Mouse (Mus musculus) midbrain, embryonic 10.5 days (tissue): ENCODE data around the gene Ankrd9. TPM values are rescaled to one million over a fixed set of nuclear protein-coding genes. Genes with fewer than 3 reads are reported as not detected.

Experiments used
- DNase-seq: peaks from one replicate; pipeline ENCODE4 v3.0.0-alpha.2; 2017; ENCODE audit warnings: low spot score
- H3K27ac ChIP-seq: fragments of 300-500 bp; sonication (generic); replicated peaks from 2 replicates; pipeline ENCODE4 v1.5.1; 2016; ENCODE audit warnings: mild to moderate bottlenecking
- H3K27me3 ChIP-seq: fragments of 300-500 bp; sonication (generic); 2 replicates; pipeline ENCODE4 v1.6.1; 2016; ENCODE audit warnings: low read depth, mild to moderate bottlenecking; ENCODE audit not compliant: poor library complexity, severe bottlenecking
- H3K36me3 ChIP-seq: fragments of 300-500 bp; sonication (generic); 2 replicates; pipeline ENCODE4 v1.6.1; 2016; ENCODE audit warnings: mild to moderate bottlenecking, moderate library complexity
- H3K4me1 ChIP-seq: fragments of 300-500 bp; sonication (generic); 2 replicates; pipeline ENCODE4 v1.6.1; 2016
- H3K4me3 ChIP-seq: fragments of 300-500 bp; sonication (generic); 2 replicates; pipeline ENCODE4 v1.5.1; 2016; ENCODE audit warnings: mild to moderate bottlenecking, moderate library complexity
- H3K9me3 ChIP-seq: fragments of 300-500 bp; sonication (generic); replicated peaks from 2 replicates; pipeline ENCODE4 v1.6.1; 2016; ENCODE audit warnings: mild to moderate bottlenecking
- WGBS: fragments of 180-500 bp; shearing (Covaris S2); methylation state at CpG from one replicate; pipeline ENCODE4 v1.1.7; 2016; 5-methylcytosine and 5-hydroxymethylcytosine counted together
- polyA plus RNA-seq: library from polyadenylated mRNA; unstranded; fragments of >200 nt; fragmentation: Nextera tagmentation; extraction: Ambion mirVana; gene quantifications from 2 replicates; pipeline ENCODE4 v1.2.1, GENCODE M21; 2016

The Ankrd9 gene
- polyA plus RNA-seq, 1 experiment from 2014 or later, result 19.4 TPM

- H3K36me3 ChIP-seq, result peaks cover 48% of the 10 kb centered on the region
- H3K4me1 ChIP-seq, result no peaks in the 10 kb centered on the region
- WGBS, result 94% methylated on average over 4 of the region's 4 CpGs
- no peaks in the 10 kb centered on the region for H3K9me3 ChIP-seq
- no peak overlapping the region for H3K27ac ChIP-seq
- H3K27me3 ChIP-seq, result no peaks in the 10 kb centered on the region
- DNase-seq, result no peak
- no peak overlapping the region for H3K4me3 ChIP-seq
Observed at GRCm38 (mm10) chr12:110950151-110950550, 28.7 kb downstream of the Ankrd9 start.

DNA sequence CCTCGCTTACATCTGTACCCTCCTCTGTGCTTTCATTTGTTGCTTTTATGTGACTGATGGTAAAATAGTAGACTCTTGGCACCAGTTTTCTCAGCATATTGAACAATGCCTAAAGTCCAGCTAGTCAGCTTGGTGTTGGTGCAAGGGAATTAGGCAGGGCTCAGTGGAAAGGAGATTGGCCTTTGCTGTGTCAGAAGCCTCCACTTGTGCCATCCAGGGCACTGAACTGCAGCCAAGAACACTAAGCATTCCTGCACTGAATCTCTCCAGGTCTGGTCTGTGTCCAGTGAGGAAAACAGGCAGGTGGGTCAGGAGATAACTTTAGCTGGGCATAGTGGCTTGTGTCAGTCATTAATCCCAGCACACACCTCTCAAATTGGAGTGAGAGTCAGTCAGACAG, 29.4 kb downstream of the Ankrd9 start:
- Histone ChIP-seq H3K4me1 (no peaks in the 10 kb centered on the region), H3K4me3 (no peak overlapping the region), H3K27ac (no peak overlapping the region), H3K36me3 (peaks cover 52% of the 10 kb centered on the region), H3K27me3 (no peaks in the 10 kb centered on the region), H3K9me3 (no peaks in the 10 kb centered on the region)
- 86% methylated on average over 1 of the region's 1 CpGs for WGBS
- no peak for DNase-seq

- no peaks in the 10 kb centered on the region for H3K9me3 ChIP-seq
- DNase-seq, result no peak
- no peak overlapping the region for H3K4me3 ChIP-seq
- 90% methylated on average over 3 of the region's 3 CpGs for WGBS
- no peaks in the 10 kb centered on the region for H3K27me3 ChIP-seq
- no peaks in the 10 kb centered on the region for H3K4me1 ChIP-seq
- peaks cover 54% of the 10 kb centered on the region for H3K36me3 ChIP-seq
- H3K27ac ChIP-seq, result no peak overlapping the region
Observed at GRCm38 (mm10) chr12:110948910-110949201, 30.0 kb downstream of the Ankrd9 start.

DNA sequence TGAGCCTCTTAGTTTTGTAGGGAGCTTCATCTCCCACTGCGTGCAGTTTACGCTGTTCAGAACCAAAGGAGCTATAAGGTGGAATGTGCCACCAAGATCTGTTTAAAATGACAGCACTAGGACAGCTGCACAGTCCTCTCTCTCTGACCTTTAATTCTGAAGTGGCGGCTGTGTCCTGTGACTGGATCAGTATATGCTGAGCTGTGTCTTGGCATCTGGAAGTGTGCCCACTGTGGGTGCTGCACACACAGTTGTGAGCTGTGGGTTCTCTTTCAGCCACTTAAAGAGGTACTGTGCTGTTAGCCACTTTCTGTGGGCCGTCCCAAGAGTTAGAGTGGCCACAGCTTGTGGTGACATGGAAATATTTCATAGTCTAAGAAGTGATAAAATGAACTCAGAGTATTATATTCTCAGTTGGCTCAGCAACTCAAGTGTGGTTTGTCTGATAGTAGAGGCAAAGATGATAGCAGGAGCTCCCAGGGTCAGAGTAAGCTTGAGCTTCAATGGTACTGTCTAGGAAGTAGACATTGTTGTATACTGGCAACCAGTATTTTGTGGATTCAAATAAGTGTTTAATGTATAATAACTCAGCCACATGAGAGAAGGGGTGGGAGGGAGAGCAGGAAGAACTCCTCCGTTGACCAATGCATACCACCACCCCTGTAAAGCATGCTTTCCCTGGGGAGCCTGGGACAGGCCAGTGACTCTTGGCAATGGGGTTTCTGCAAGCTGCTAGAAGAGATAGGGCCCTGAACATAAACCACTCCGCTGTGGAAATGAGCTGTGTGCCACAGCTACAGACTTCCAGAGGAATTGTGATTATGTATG, 30.5 kb downstream of the Ankrd9 start:
- no peaks in the 10 kb centered on the region for H3K27me3 ChIP-seq
- no peak overlapping the region for H3K27ac ChIP-seq
- WGBS, result 95% methylated on average over 6 of the region's 6 CpGs
- no peak overlapping the region for H3K4me3 ChIP-seq
- DNase-seq, result no peak
- H3K4me1 ChIP-seq, result no peaks in the 10 kb centered on the region
- H3K36me3 ChIP-seq, result peaks cover 54% of the 10 kb centered on the region
- no peaks in the 10 kb centered on the region for H3K9me3 ChIP-seq

- H3K4me3 ChIP-seq, result no peak overlapping the region
- no peak overlapping the region for H3K27ac ChIP-seq
- H3K27me3 ChIP-seq, result no peaks in the 10 kb centered on the region
- 88% methylated on average over 7 of the region's 7 CpGs for WGBS
- H3K36me3 ChIP-seq, result peaks cover 63% of the 10 kb centered on the region
- no peak for DNase-seq
- H3K4me1 ChIP-seq, result no peaks in the 10 kb centered on the region
- H3K9me3 ChIP-seq, result no peaks in the 10 kb centered on the region
Observed at GRCm38 (mm10) chr12:110946216-110946615, 32.6 kb downstream of the Ankrd9 start.

- Histone ChIP-seq H3K4me3 (no peak overlapping the region), H3K4me1 (no peaks in the 10 kb centered on the region), H3K9me3 (no peaks in the 10 kb centered on the region), H3K36me3 (peaks cover 61% of the 10 kb centered on the region), H3K27ac (no peak overlapping the region), H3K27me3 (no peaks in the 10 kb centered on the region)
- no peak for DNase-seq
- 99% methylated on average over 3 of the region's 3 CpGs for WGBS
Observed at GRCm38 (mm10) chr12:110940869-110941268, 38.0 kb downstream of the Ankrd9 start.

- DNase-seq, result no peak
- 97% methylated on average over 5 of the region's 5 CpGs for WGBS
- H3K36me3 ChIP-seq, result peaks cover 52% of the 10 kb centered on the region
Observed at GRCm38 (mm10) chr12:110939385-110939784, 39.5 kb downstream of the Ankrd9 start.

DNA sequence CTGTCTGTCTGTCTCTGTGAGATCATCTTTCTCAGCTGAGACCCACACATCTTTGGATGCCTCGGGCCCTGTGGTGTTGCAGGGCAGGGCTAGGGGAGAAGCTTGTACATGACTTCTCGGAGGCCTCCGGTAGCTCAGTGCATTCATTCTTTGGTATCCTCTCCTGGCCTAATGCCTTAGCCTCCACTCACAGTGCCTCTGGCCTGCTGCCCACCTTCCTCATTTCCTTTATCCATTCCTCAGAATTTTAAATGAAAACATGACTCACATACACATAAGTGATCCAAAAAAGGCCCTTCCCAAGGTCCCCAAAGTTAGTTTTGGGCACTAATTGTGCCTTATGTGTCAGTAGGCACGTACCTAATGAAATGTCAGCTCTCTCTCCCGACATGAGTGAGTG, 41.3 kb downstream of the Ankrd9 start:
- 90% methylated on average over 5 of the region's 5 CpGs for WGBS
- Histone ChIP-seq H3K4me3 (no peak overlapping the region), H3K27ac (no peak overlapping the region), H3K36me3 (peaks cover 66% of the 10 kb centered on the region), H3K4me1 (no peaks in the 10 kb centered on the region), H3K9me3 (no peaks in the 10 kb centered on the region), H3K27me3 (no peaks in the 10 kb centered on the region)
- no peak for DNase-seq

More at GRCm38 (mm10) chr12:110939385-110939784, 39.5 kb downstream of the Ankrd9 start:
- no peak overlapping the region for H3K27ac ChIP-seq
- no peaks in the 10 kb centered on the region for H3K4me1 ChIP-seq
- H3K9me3 ChIP-seq, result no peaks in the 10 kb centered on the region
- no peaks in the 10 kb centered on the region for H3K27me3 ChIP-seq
- H3K4me3 ChIP-seq, result no peak overlapping the region

DNA sequence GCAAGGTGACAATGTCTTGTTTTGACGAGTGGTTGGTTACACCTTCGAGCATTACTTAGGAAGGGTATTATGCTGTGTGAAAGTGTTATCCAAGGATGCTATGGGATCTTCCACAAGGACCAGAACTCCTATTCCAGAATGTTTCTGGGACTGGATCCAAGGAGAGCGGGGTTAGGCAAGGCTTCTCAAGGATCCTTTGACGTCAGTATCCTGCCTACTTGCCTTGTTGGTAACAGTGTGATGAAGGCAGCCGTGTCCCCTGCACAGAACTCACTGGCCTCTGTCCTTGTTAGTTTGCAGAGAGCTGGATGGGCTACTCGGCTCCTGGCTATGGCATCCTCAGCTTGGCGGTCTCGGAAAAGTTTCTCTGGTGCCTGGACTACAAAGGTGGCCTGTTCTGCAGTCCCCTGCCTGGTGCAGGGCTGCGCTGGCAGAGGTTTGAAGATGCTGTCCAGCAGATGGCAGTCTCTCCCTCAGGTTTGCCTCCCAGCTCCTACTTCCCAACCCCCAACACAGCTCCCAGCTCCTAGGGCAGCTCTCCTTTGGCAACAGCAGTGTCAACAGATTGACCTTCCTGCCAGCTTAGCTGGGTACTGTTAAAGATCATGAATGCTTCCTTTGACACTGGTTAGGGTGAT, 42.7 kb downstream of the Ankrd9 start:
- peaks cover 66% of the 10 kb centered on the region for H3K36me3 ChIP-seq
- DNase-seq, result peak; percentile 75
- 70% methylated on average over 9 of the region's 9 CpGs for WGBS
- no peaks in the 10 kb centered on the region for H3K27me3 ChIP-seq
- no peaks in the 10 kb centered on the region for H3K9me3 ChIP-seq
- no peak overlapping the region for H3K27ac ChIP-seq
- no peak overlapping the region for H3K4me3 ChIP-seq
- no peaks in the 10 kb centered on the region for H3K4me1 ChIP-seq

DNA sequence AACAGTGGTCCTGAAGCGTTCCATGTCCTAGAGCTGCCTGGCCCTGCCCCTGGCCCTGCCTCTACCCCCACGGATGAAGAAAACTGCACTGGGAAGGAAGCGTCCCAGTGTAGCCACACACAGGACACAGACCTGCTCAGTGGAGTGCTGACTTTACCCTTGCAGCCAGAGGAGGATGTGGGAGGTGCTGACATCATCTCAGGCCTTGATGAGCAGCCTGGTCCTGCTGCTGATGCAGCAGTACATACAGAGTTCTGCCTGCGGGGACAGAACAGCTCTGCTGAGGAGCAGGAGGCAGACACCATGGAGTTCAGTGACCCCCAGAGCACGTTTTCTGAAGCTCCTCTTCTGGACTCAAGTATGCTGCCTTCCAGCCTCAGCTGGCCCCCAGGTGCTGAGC, 46.0 kb downstream of the Ankrd9 start:
- H3K27ac ChIP-seq, result no peak overlapping the region
- peaks cover 64% of the 10 kb centered on the region for H3K36me3 ChIP-seq
- no peak for DNase-seq
- H3K4me3 ChIP-seq, result no peak overlapping the region
- WGBS, result 82% methylated on average over 5 of the region's 5 CpGs
- no peaks in the 10 kb centered on the region for H3K27me3 ChIP-seq
- H3K9me3 ChIP-seq, result no peaks in the 10 kb centered on the region
- no peaks in the 10 kb centered on the region for H3K4me1 ChIP-seq

Other genes with a start within 250 kb of the Ankrd9 start
- gene Wdr20, start 241.1 kb downstream of the Ankrd9 start, polyA plus RNA-seq, result 22.6 and 27.9 TPM in 2 replicates
- gene Mok, start 138.1 kb downstream of the Ankrd9 start, polyA plus RNA-seq, result 10.1 and 11.7 TPM in 2 replicates
- gene Zfp839, start 128.8 kb downstream of the Ankrd9 start, polyA plus RNA-seq, result 4.8 and 5.4 TPM in 2 replicates
- 81.7 and 95.6 TPM in 2 replicates for gene Cinp, start 89.9 kb downstream of the Ankrd9 start, polyA plus RNA-seq
- 5.3 and 6.7 TPM in 2 replicates for gene Tecpr2, start 89.8 kb downstream of the Ankrd9 start, polyA plus RNA-seq
- gene Rcor1, start 60.3 kb upstream of the Ankrd9 start, polyA plus RNA-seq, result 5.9 and 6.0 TPM in 2 replicates
- gene Traf3, start 187.3 kb upstream of the Ankrd9 start, polyA plus RNA-seq, result 11.5 and 15.0 TPM in 2 replicates
- not detected in 2 replicates for gene 4930595D18Rik, start 205.5 kb upstream of the Ankrd9 start, polyA plus RNA-seq